Mouse (Mus musculus) brain, adult 2 months (tissue): ENCODE results near the gene Hspb8.

Experiments used
- DNase-seq: peaks from one replicate; pipeline ENCODE4 v3.0.0; 2011; ENCODE audit warnings: low read depth, low spot score

Gene Hspb8

GRCm38 (mm10) chr5:116422699-116423201 is at the start of gene Hspb8:
TSS of gene Hspb8 (minus strand) at chr5:116422864.
- peak; percentile 75 for DNase-seq

- DNase-seq: no peak
These were observed 38.8 kb upstream of the Hspb8 start for GRCm38 (mm10) chr5:116461354-116462042.

GRCm38 (mm10) chr5:116459970-116460369 is 37.3 kb upstream of the Hspb8 start:
- peak; percentile 71 for DNase-seq

- DNase-seq: no peak
These were observed 35.1 kb upstream of the Hspb8 start for GRCm38 (mm10) chr5:116457791-116458190.

- no peak for DNase-seq
These were observed 34.3 kb upstream of the Hspb8 start for GRCm38 (mm10) chr5:116456796-116457515.

- DNase-seq: peak; percentile 54
These were observed 30.8 kb upstream of the Hspb8 start for GRCm38 (mm10) chr5:116453401-116453851.

- DNase-seq: no peak
These were observed 28.2 kb upstream of the Hspb8 start for GRCm38 (mm10) chr5:116450901-116451300.

GRCm38 (mm10) chr5:116449522-116450225 is 27.0 kb upstream of the Hspb8 start:
- no peak for DNase-seq

GRCm38 (mm10) chr5:116448409-116449191 is 25.9 kb upstream of the Hspb8 start:
- DNase-seq: peak; percentile 62

- no peak for DNase-seq
These were observed 25.2 kb upstream of the Hspb8 start for GRCm38 (mm10) chr5:116447821-116448350.

- peak; percentile 86 for DNase-seq
These were observed 23.9 kb upstream of the Hspb8 start for GRCm38 (mm10) chr5:116446552-116446951.

GRCm38 (mm10) chr5:116445634-116446367 is 23.1 kb upstream of the Hspb8 start:
- no peak for DNase-seq

GRCm38 (mm10) chr5:116444517-116444916 is 21.9 kb upstream of the Hspb8 start:
- peak; percentile 41 for DNase-seq

GRCm38 (mm10) chr5:116443459-116443940 is 20.8 kb upstream of the Hspb8 start:
- DNase-seq: peak; percentile 98

- peak; percentile 89 for DNase-seq
These were observed 20.2 kb upstream of the Hspb8 start for GRCm38 (mm10) chr5:116442697-116443458.

- DNase-seq: peak; percentile 94
These were observed 17.6 kb upstream of the Hspb8 start for GRCm38 (mm10) chr5:116440251-116440650.

- no peak for DNase-seq
These were observed 15.7 kb upstream of the Hspb8 start for GRCm38 (mm10) chr5:116438328-116438727.

- DNase-seq: no peak
These were observed 13.5 kb upstream of the Hspb8 start for GRCm38 (mm10) chr5:116436117-116436516.
